Mouse (Mus musculus) right cerebral cortex, postnatal 14 days (tissue): ENCODE data around the gene Chp1.
"Not testable (repeated sequence)": the region's sequence is repeated elsewhere in the genome, so short reads cannot be mapped to it uniquely, and the experiment has no call there.

Source experiments
- DNase-seq: peaks from one replicate; pipeline ENCODE4 v3.0.0; 2022

Gene Chp1

GRCm38 (mm10) chr2:119547522-119548370 lies at the start of gene Chp1, which contains the start of gene Exd1:
Gene Chp1, plus strand, starts transcription at chr2:119547697.
Gene Exd1, minus strand, starts transcription at chr2:119547627.
- DNase-seq, result peak; percentile 99

GRCm38 (mm10) chr2:119498859-119499258 lies 48.6 kb upstream of the Chp1 start:
- no peak for DNase-seq

GRCm38 (mm10) chr2:119500965-119501652 lies 46.4 kb upstream of the Chp1 start:
- no peak for DNase-seq

- no peak for DNase-seq
Observed at GRCm38 (mm10) chr2:119507108-119507507, 40.4 kb upstream of the Chp1 start.

- DNase-seq, result not testable (repeated sequence)
Observed at GRCm38 (mm10) chr2:119508518-119508917, 39.0 kb upstream of the Chp1 start.

- DNase-seq, result no peak
Observed at GRCm38 (mm10) chr2:119510856-119511255, 36.6 kb upstream of the Chp1 start.

GRCm38 (mm10) chr2:119512292-119512691 lies 35.2 kb upstream of the Chp1 start:
- DNase-seq, result no peak

- DNase-seq, result no peak
Observed at GRCm38 (mm10) chr2:119514026-119514522, 33.4 kb upstream of the Chp1 start.

GRCm38 (mm10) chr2:119516811-119517210 lies 30.7 kb upstream of the Chp1 start:
- DNase-seq, result no peak

- peak; percentile 14 for DNase-seq
Observed at GRCm38 (mm10) chr2:119520550-119520949, 26.9 kb upstream of the Chp1 start.

GRCm38 (mm10) chr2:119523836-119524235 lies 23.7 kb upstream of the Chp1 start:
- DNase-seq, result no peak

- DNase-seq, result no peak
Observed at GRCm38 (mm10) chr2:119525422-119525821, 22.1 kb upstream of the Chp1 start.

GRCm38 (mm10) chr2:119538802-119539201 lies 8.7 kb upstream of the Chp1 start:
- no peak for DNase-seq

GRCm38 (mm10) chr2:119542106-119542505 lies 5.4 kb upstream of the Chp1 start:
- peak; percentile 58 for DNase-seq

- no peak for DNase-seq
Observed at GRCm38 (mm10) chr2:119543656-119544055, 3.8 kb upstream of the Chp1 start.

- DNase-seq, result peak; percentile 81
Observed at GRCm38 (mm10) chr2:119546848-119547521, 512 bp upstream of the Chp1 start.

GRCm38 (mm10) chr2:119548371-119548660 lies 819 bp downstream of the Chp1 start:
- DNase-seq, result no peak

GRCm38 (mm10) chr2:119548691-119549090 lies 1.2 kb downstream of the Chp1 start:
- DNase-seq, result no peak

GRCm38 (mm10) chr2:119549678-119550077 lies 2.2 kb downstream of the Chp1 start:
- DNase-seq, result no peak

- no peak for DNase-seq
Observed at GRCm38 (mm10) chr2:119558039-119558438, 10.5 kb downstream of the Chp1 start.

GRCm38 (mm10) chr2:119558737-119559340 lies 11.3 kb downstream of the Chp1 start:
- DNase-seq, result no peak

- DNase-seq, result no peak
Observed at GRCm38 (mm10) chr2:119561794-119562193, 14.3 kb downstream of the Chp1 start.

GRCm38 (mm10) chr2:119565284-119565683 lies 17.8 kb downstream of the Chp1 start:
- no peak for DNase-seq
